Mouse (Mus musculus): Measurements from ENCODE around the gene Arhgef38.

- TF ChIP-seq CTCF (IDR thresholded peaks at IDR 0.05; ENCODE audit: low read depth) (no peak), EP300 (IDR thresholded peaks at IDR 0.05; ENCODE audit: low read depth) (no peak)
Measured at GRCm38 (mm10) chr3:133255842-133256241, 21.1 kb upstream of the Arhgef38 start.

Data from heart, postnatal 0 days (tissue).